Mouse (Mus musculus): ENCODE data around the gene Glis3. TPM values are rescaled to one million over a fixed set of nuclear protein-coding genes. Genes with fewer than 3 reads are reported as not detected.

Gene Glis3
- total RNA-seq (2022) = 10 to 100 TPM in 3 of 4 experiments, 1 to 10 TPM in 1; 9.5 to 21.1 (median 14.6) TPM

GRCm38 (mm10) chr19:28679776-28680391 is at the start of gene Glis3:
Gene Glis3, minus strand, starts transcription at chr19:28680077.
- DNase-seq = peak; percentile 29

GRCm38 (mm10) chr19:28726161-28726880 is 46.4 kb upstream of the Glis3 start:
- DNase-seq = peak; percentile 30

DNA sequence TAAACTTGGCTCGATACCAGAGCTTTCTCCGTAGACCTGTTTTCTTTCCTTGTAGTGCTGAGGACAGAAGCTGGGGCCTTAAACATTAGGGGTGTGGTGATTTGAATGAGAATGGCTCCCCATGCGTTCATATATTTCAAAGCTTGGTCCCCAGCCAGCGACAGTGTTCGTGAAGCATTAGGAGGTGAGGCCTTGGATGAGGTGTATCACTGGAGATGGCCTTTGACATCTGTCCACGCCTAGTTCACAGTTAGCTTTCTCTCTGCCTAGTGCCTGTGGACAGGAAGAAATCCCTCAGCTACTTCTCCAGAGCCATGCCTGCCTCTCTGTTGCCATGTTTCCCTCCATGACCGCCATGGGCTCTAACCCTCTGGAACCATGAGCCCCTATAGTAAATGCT is 44.8 kb upstream of the Glis3 start:
- no peak for DNase-seq

DNA sequence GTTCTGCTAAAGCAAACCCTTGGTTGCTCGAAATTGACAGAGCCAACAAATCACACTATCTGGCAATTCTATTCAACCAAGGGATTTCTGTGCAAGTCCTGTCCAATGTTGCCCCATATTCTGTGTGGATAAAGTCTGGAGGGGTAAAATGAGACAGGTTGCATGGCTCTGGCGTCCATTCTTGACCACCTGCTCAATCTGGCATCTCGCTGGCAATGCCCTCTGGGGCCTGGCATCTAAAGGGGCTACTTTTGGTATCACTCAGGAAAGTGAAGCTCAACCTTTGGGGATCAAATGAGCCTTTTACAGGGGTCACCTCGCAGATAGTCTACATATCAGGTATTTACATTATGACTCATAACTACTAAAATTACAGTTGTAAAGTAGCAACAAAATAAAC is 42.7 kb upstream of the Glis3 start:
- DNase-seq = no peak

DNA sequence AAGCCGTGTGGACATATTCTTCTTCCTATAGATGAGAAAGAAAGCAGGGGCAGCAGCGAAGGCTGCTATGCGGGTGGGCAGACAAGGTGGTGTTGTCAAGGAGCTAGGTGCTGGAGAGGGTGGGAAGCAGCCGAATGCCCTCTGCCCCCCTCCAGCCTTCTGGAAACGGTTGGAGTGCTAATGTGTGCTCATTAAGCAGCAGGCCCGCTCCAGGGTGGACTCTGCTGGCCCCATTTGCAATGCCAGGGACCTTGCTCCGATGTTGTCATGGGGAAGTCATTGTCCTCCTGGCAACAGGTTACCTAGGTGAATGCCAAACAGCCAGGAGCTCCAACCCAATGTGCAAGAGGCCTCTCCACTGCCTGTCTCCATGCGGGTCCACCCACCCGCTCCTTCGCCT is 42.0 kb upstream of the Glis3 start:
- DNase-seq = no peak

DNA sequence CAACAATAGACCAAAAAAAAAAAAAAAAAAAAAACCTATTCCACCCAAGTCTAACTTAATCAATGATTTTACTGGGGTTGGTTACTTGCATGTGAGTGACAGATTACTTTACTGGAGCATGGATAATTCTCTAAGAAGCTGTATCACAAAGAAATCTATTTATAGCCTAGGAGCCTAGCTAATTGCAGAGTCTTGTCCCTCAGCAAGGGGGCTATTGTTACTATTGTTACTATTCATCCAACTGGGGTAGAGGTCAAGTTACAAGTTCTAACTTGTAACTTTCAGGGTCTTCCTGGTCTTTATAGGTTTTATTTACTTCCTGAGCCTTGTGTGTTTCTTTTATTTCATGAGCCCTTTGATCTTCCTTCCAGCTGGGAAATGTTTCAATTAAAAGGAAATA is 40.1 kb upstream of the Glis3 start:
- no peak for DNase-seq

GRCm38 (mm10) chr19:28714674-28715073 is 34.8 kb upstream of the Glis3 start:
- no peak for DNase-seq

GRCm38 (mm10) chr19:28697718-28698117 is 17.8 kb upstream of the Glis3 start:
- DNase-seq = no peak

GRCm38 (mm10) chr19:28686398-28686797 is 6.5 kb upstream of the Glis3 start:
- no peak for DNase-seq

DNA sequence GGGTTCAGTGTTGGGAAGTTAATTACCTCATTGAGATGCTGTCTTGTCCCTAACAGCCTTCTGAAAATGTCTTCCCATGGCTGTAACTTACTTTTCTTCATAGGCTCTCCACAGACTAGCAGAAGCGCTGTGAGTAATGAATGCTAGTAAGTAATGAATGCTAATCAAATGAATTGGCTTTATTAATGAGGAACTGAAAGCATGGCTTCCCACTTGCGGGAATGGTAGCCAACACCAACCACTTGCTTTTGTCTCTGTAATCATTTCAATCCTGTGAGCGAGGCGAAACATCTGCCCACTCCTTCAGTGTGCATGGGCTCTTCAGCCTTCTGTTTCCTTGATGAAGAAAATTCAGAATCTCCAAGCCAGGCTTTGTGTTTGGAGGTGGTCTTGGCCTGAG is 5.6 kb upstream of the Glis3 start:
- no peak for DNase-seq

DNA sequence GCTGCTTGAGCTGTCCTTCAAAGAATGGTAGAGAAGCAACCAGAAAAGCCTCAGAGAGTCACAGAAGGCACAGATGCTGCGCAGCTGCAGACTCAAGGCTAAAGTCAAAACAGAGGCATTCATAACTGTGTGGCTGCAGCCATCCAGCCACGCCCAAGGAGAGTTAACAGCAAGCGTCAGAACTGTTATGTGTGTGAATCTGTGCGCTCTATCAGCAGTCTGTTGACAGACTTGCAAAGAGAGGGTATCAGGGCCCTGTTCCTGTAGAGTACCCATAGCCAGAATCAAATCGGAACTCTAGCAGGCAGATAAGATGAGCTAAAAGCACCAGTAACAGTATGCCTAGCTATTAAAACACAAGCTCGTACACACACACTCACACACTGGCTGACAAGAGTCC is 4.5 kb upstream of the Glis3 start:
- no peak for DNase-seq

GRCm38 (mm10) chr19:28683346-28683745 is 3.5 kb upstream of the Glis3 start:
- no peak for DNase-seq

DNA sequence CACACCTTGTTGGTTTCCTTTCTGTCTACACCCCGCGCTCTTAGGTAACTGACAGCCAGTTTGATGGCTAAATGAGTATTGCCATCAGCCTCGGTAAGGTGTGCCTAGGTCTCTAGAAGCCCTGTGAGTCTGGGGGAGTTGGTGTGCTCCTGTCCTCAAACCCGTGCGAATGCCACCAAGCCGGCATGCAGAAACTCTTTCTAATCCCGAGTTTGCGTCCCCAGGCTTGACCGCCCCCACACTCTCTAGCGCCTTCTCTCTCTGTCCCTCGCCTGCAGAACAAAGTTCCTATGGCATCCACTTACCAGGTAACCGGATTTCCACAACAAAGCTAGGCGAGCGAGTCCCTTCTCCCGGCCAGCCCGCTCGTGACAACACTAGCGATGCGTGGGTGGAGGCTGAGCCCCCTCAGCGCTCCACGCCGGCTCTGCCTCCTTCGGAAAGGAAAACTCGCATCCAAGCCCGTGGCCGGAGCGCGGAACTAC is 544 bp downstream of the Glis3 start:
- DNase-seq = no peak

GRCm38 (mm10) chr19:28678646-28679270 is 1.1 kb downstream of the Glis3 start:
- no peak for DNase-seq

GRCm38 (mm10) chr19:28677728-28678438 is 2.0 kb downstream of the Glis3 start:
- peak; percentile 45 for DNase-seq

GRCm38 (mm10) chr19:28677045-28677727 is 2.7 kb downstream of the Glis3 start:
- peak; percentile 37 for DNase-seq

DNA sequence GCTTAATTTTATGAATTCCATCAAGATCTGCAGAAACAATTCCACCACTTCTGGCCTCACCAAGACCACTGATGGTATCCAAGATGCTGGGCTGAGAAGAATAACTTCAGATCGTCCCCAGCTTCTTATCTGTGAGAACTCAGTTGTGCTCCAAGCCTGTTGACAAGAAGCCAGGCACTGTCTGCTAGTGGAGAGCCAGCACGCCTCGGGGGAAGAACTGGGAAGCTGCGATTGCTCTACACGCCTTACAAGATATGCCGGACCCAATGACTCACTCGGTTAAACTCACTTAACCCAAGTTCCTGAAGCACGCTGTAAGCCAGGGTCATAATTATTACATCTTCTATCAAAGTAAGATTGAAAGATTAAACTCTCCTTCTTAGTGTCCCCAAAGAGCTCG is 16.1 kb downstream of the Glis3 start:
- DNase-seq = no peak

- DNase-seq = no peak
These were observed 16.7 kb downstream of the Glis3 start for GRCm38 (mm10) chr19:28663148-28663547.

- DNase-seq = no peak
These were observed 17.4 kb downstream of the Glis3 start for GRCm38 (mm10) chr19:28662474-28662873.

DNA sequence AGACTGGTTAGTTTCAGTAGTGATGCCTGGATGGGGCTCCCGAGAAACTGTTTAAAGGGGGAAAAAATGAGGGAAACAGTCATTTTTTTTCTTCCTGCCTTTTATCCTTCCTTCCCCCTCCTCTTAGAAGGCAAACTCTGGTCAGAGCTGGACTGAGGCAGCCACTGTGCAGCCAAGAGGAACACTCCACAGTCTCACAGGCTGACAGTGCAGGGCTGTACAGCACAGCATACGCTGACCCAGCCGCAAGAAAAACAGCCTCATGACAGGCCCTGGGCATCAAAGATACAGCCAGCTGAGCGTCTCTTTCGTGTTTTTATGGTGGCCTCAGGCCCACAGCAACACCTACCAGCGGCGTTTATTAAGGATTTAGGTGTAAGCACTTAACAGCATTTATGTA is 19.0 kb downstream of the Glis3 start:
- DNase-seq = no peak

DNA sequence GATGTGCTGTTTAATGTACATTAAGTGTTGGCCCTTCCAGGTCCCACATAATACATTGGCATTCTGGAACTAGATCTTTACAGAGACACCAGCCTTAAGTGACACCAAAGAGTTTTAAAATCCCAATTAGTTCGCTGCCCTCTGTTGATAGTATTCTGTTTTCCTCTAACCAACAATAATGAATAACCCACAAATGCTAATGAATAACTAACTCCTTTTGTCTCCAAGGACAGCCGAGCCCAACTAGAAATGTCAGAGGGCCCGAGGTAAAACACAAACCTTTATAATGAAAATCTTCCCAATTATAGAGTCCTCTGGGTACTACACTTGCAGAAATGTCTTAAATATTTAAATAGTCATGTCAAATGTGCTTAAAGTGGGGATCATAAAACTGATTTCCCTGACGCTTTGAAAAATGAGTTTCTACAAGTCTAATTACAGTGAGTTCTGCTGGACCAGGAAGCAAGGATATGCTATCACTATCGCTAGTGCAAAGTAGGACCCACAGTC is 22.1 kb downstream of the Glis3 start:
- DNase-seq = no peak

DNA sequence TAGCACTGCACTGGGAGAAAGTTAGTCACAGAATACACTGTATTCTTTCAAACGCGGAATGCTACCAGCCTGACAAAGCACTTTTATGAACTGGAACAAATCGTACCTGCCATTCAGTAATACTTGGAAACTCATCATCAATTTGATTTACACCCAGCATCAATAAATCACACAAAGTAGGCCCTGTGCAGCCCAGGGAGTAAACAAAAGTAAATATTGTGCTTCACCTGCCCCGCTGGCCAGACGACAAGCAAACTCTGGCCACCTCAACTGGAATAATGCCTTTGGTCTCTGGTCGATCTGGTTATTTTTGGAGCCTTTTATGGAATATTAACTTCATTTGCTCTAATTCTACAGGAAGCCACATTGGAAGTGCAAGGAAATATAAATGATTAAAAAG is 23.0 kb downstream of the Glis3 start:
- no peak for DNase-seq
